Mouse (Mus musculus): Measurements from ENCODE around the gene Wdr60. TPM values are rescaled to one million over a fixed set of nuclear protein-coding genes. Genes with fewer than 3 reads are reported as not detected.

Gene Wdr60
- total and polyA plus RNA-seq, 3 experiments, result 13.5 to 68.6 (median 30.0) TPM

GRCm38 (mm10) chr12:116293599-116294292 lies 30.9 kb upstream of the Wdr60 start:
- Histone ChIP-seq H3K4me1 (ENCODE audit: insufficient read depth, low read depth, low read length) (peaks cover 20% of the 10 kb centered on the region), H3K9me3 (replicated peaks) (no peaks in the 10 kb centered on the region), H3K4me3 (ENCODE audit: low read depth, low read length) (no peak overlapping the region), H3K27me3 (ENCODE audit: insufficient read depth, low read length) (no peaks in the 10 kb centered on the region), H3K36me3 (replicated peaks) (peaks cover 10% of the 10 kb centered on the region)
- ATAC-seq (ENCODE audit: extremely low read depth, insufficient number of reproducible peaks, low FRiP score, poor library complexity, severe bottlenecking) (no peak), DNase-seq (ENCODE audit: low spot score) (no peak)
- TF ChIP-seq POLR2AphosphoS5 (IDR thresholded peaks at IDR 0.05; ENCODE audit: insufficient replicate concordance, low read depth, low read length) (no peak), GATA1 (IDR thresholded peaks at IDR 0.05; ENCODE audit: borderline replicate concordance, low read length) (no peak), GATA2 (IDR thresholded peaks at IDR 0.05; ENCODE audit: borderline replicate concordance, low read depth, low read length) (no peak), CTCF (IDR thresholded peaks at IDR 0.05; ENCODE audit: low read depth, low read length) (no peak), TAL1 (conservative IDR thresholded peaks at IDR 0.05; ENCODE audit: low read depth, low read length) (no peak)

- Histone ChIP-seq H3K4me3 (ENCODE audit: low read depth, low read length) (no peak overlapping the region), H3K27me3 (ENCODE audit: insufficient read depth, low read length) (no peaks in the 10 kb centered on the region), H3K9me3 (replicated peaks) (no peaks in the 10 kb centered on the region), H3K4me1 (ENCODE audit: insufficient read depth, low read depth, low read length) (peaks cover 22% of the 10 kb centered on the region), H3K36me3 (replicated peaks) (peaks cover 13% of the 10 kb centered on the region)
- no peak for DNase-seq (ENCODE audit: low spot score)
- peak; percentile 58 for ATAC-seq (ENCODE audit: extremely low read depth, insufficient number of reproducible peaks, low FRiP score, poor library complexity, severe bottlenecking)
- no peak for TF ChIP-seq CTCF (IDR thresholded peaks at IDR 0.05; ENCODE audit: low read depth, low read length)
Measured at GRCm38 (mm10) chr12:116293185-116293584, 30.4 kb upstream of the Wdr60 start.

- Histone ChIP-seq H3K36me3 (replicated peaks) (peaks cover 26% of the 10 kb centered on the region), H3K4me1 (ENCODE audit: insufficient read depth, low read depth, low read length) (peaks cover 42% of the 10 kb centered on the region), H3K27me3 (ENCODE audit: insufficient read depth, low read length) (no peaks in the 10 kb centered on the region), H3K4me3 (ENCODE audit: low read depth, low read length) (no peak overlapping the region), H3K9me3 (replicated peaks) (no peaks in the 10 kb centered on the region)
- DNase-seq (ENCODE audit: low spot score), result no peak
- TF ChIP-seq GATA1 (IDR thresholded peaks at IDR 0.05; ENCODE audit: borderline replicate concordance, low read length) (no peak), POLR2AphosphoS5 (IDR thresholded peaks at IDR 0.05; ENCODE audit: insufficient replicate concordance, low read depth, low read length) (no peak), TAL1 (conservative IDR thresholded peaks at IDR 0.05; ENCODE audit: low read depth, low read length) (no peak), CTCF (IDR thresholded peaks at IDR 0.05; ENCODE audit: low read depth, low read length) (no peak), GATA2 (IDR thresholded peaks at IDR 0.05; ENCODE audit: borderline replicate concordance, low read depth, low read length) (no peak)
- ATAC-seq (ENCODE audit: extremely low read depth, insufficient number of reproducible peaks, low FRiP score, poor library complexity, severe bottlenecking), result no peak
Measured at GRCm38 (mm10) chr12:116283511-116283910, 20.7 kb upstream of the Wdr60 start.

- peak; percentile 30 for DNase-seq (ENCODE audit: low spot score)
- Histone ChIP-seq H3K36me3 (replicated peaks) (peaks cover 22% of the 10 kb centered on the region), H3K27me3 (ENCODE audit: insufficient read depth, low read length) (no peaks in the 10 kb centered on the region), H3K9me3 (replicated peaks) (no peaks in the 10 kb centered on the region), H3K4me1 (ENCODE audit: insufficient read depth, low read depth, low read length) (peaks cover 44% of the 10 kb centered on the region), H3K4me3 (ENCODE audit: low read depth, low read length) (no peak overlapping the region; the same call in 1 of the 2 replicates)
- no peak for TF ChIP-seq CTCF (IDR thresholded peaks at IDR 0.05; ENCODE audit: low read depth, low read length)
- TF ChIP-seq TAL1 (conservative IDR thresholded peaks at IDR 0.05; ENCODE audit: low read depth, low read length), result no peak
- TF ChIP-seq GATA1 (IDR thresholded peaks at IDR 0.05; ENCODE audit: borderline replicate concordance, low read length), result no peak
- TF ChIP-seq POLR2AphosphoS5 (IDR thresholded peaks at IDR 0.05; ENCODE audit: insufficient replicate concordance, low read depth, low read length), result no peak
- TF ChIP-seq GATA2 (IDR thresholded peaks at IDR 0.05; ENCODE audit: borderline replicate concordance, low read depth, low read length), result no peak
- ATAC-seq (ENCODE audit: extremely low read depth, insufficient number of reproducible peaks, low FRiP score, poor library complexity, severe bottlenecking), result no peak
Measured at GRCm38 (mm10) chr12:116282856-116283255, 20.0 kb upstream of the Wdr60 start.

GRCm38 (mm10) chr12:116281427-116282281 lies 18.8 kb upstream of the Wdr60 start:
- H3K9me3 ChIP-seq (replicated peaks), result no peaks in the 10 kb centered on the region
- TF ChIP-seq CTCF (IDR thresholded peaks at IDR 0.05; ENCODE audit: low read depth, low read length) (no peak), POLR2AphosphoS5 (IDR thresholded peaks at IDR 0.05; ENCODE audit: insufficient replicate concordance, low read depth, low read length) (no peak), GATA1 (IDR thresholded peaks at IDR 0.05; ENCODE audit: borderline replicate concordance, low read length) (no peak), TAL1 (conservative IDR thresholded peaks at IDR 0.05; ENCODE audit: low read depth, low read length) (no peak), GATA2 (IDR thresholded peaks at IDR 0.05; ENCODE audit: borderline replicate concordance, low read depth, low read length) (no peak)
- ATAC-seq (ENCODE audit: extremely low read depth, insufficient number of reproducible peaks, low FRiP score, poor library complexity, severe bottlenecking) (no peak), DNase-seq (ENCODE audit: low spot score) (peak; percentile 24)
- peaks cover 14% of the 10 kb centered on the region for H3K36me3 ChIP-seq (replicated peaks)
- peaks cover 50% of the 10 kb centered on the region for H3K4me1 ChIP-seq (ENCODE audit: insufficient read depth, low read depth, low read length)
- no peaks in the 10 kb centered on the region for H3K27me3 ChIP-seq (ENCODE audit: insufficient read depth, low read length)
- peak overlapping the region; percentile 97 for H3K4me3 ChIP-seq (ENCODE audit: low read depth, low read length)

- no peaks in the 10 kb centered on the region for H3K9me3 ChIP-seq (replicated peaks)
- no peak for TF ChIP-seq TAL1 (conservative IDR thresholded peaks at IDR 0.05; ENCODE audit: low read depth, low read length)
- peaks cover 6% of the 10 kb centered on the region for H3K36me3 ChIP-seq (replicated peaks)
- peak within 1 kb of the TSS; percentile 97 for H3K4me3 ChIP-seq (ENCODE audit: low read depth, low read length)
- DNase-seq (ENCODE audit: low spot score) (peak; percentile 98), ATAC-seq (ENCODE audit: extremely low read depth, insufficient number of reproducible peaks, low FRiP score, poor library complexity, severe bottlenecking) (peak; percentile 76)
- H3K4me1 ChIP-seq (ENCODE audit: insufficient read depth, low read depth, low read length), result peaks cover 48% of the 10 kb centered on the region
- no peaks in the 10 kb centered on the region for H3K27me3 ChIP-seq (ENCODE audit: insufficient read depth, low read length)
Measured at GRCm38 (mm10) chr12:116280653-116281364, 18.0 kb upstream of the Wdr60 start, which contains the start of gene Esyt2. Esyt2 (plus strand) TSS chr12:116281196.
